Mouse (Mus musculus) lung, embryonic 14.5 days (tissue): ENCODE data around the gene Cd48. TPM values are rescaled to one million over a fixed set of nuclear protein-coding genes. Genes with fewer than 3 reads are reported as not detected.

Experiments
- ATAC-seq: fragments of 200-750 bp; cut with Nextera tagmentation; 2 replicates; pipeline ENCODE4 v1.8.0; 2017; ENCODE audit warnings: mild to moderate bottlenecking, moderate TSS enrichment, moderate library complexity; ENCODE audit not compliant: insufficient read depth
- DNase-seq: peaks from one replicate; pipeline ENCODE4 v3.0.0-alpha.2; 2015
- H3K27ac ChIP-seq: fragments of 300-500 bp; sonication (generic); 2 replicates; pipeline ENCODE4 v1.5.1; 2014; ENCODE audit warnings: low read depth, mild to moderate bottlenecking, moderate library complexity
- H3K27me3 ChIP-seq: fragments of 300-500 bp; sonication (generic); 2 replicates; pipeline ENCODE4 v1.6.1; 2014; ENCODE audit warnings: low read length, control low read depth; ENCODE audit not compliant: insufficient read depth
- H3K36me3 ChIP-seq: fragments of 300-500 bp; sonication (generic); 2 replicates; pipeline ENCODE4 v1.6.1; 2014; ENCODE audit warnings: control low read depth; ENCODE audit not compliant: insufficient read depth
- H3K4me1 ChIP-seq: fragments of 300-500 bp; sonication (generic); 2 replicates; pipeline ENCODE4 v1.6.1; 2014; ENCODE audit warnings: antibody characterized with exemption, control low read depth; ENCODE audit not compliant: insufficient read depth
- H3K4me2 ChIP-seq: fragments of 300-500 bp; sonication (generic); 2 replicates; pipeline ENCODE4 v1.6.1; 2014; ENCODE audit warnings: mild to moderate bottlenecking
- H3K4me3 ChIP-seq: fragments of 300-500 bp; sonication (generic); 2 replicates; pipeline ENCODE4 v1.5.1; 2014; ENCODE audit warnings: low read depth, low read length
- H3K9ac ChIP-seq: fragments of 300-500 bp; sonication (generic); 2 replicates; pipeline ENCODE4 v1.6.1; 2014
- H3K9me3 ChIP-seq: fragments of 300-500 bp; sonication (generic); 2 replicates; pipeline ENCODE4 v1.6.1; 2016; ENCODE audit warnings: low read depth, low read length, control low read depth
- CTCF ChIP-seq: IDR thresholded peaks from 2 replicates; pipeline ENCODE4 v1.5.1; 2016; ENCODE audit warnings: antibody characterized with exemption, low read depth
- WGBS: fragments of 180-500 bp; shearing (Covaris S2); extraction: QIAGEN DNeasy Blood & Tissue Kit; methylation state at CpG from one replicate; pipeline ENCODE4 v1.1.7; 2014; 5-methylcytosine and 5-hydroxymethylcytosine counted together
- polyA plus RNA-seq: library from polyadenylated mRNA; unstranded; fragments of >200 nt; fragmentation: Nextera tagmentation; extraction: Ambion mirVana; gene quantifications from 2 replicates; pipeline ENCODE4 v1.2.1, GENCODE M21; 2014

The Cd48 gene
- polyA plus RNA-seq, 1 experiment from 2014 or later, result 3.6 TPM

GRCm38 (mm10) chr1:171647716-171648115 lies 34.1 kb upstream of the Cd48 start:
- ATAC-seq, result no peak
- H3K9me3 ChIP-seq, result no peaks in the 10 kb centered on the region
- no peak overlapping the region for H3K9ac ChIP-seq
- H3K27me3 ChIP-seq, result no peaks in the 10 kb centered on the region
- no peak for TF ChIP-seq CTCF
- H3K4me2 ChIP-seq, result no peak overlapping the region
- no peak overlapping the region for H3K4me3 ChIP-seq
- H3K4me1 ChIP-seq, result no peaks in the 10 kb centered on the region
- no peak for DNase-seq
- H3K36me3 ChIP-seq, result no peaks in the 10 kb centered on the region
- no peak overlapping the region for H3K27ac ChIP-seq
- WGBS, result 79% methylated on average over 5 of the region's 5 CpGs

GRCm38 (mm10) chr1:171648840-171649239 lies 33.0 kb upstream of the Cd48 start:
- no peak for TF ChIP-seq CTCF
- ATAC-seq (no peak), DNase-seq (no peak)
- Histone ChIP-seq H3K36me3 (no peaks in the 10 kb centered on the region), H3K9me3 (no peaks in the 10 kb centered on the region), H3K27ac (no peak overlapping the region), H3K4me3 (no peak overlapping the region), H3K4me2 (no peak overlapping the region), H3K27me3 (no peaks in the 10 kb centered on the region), H3K9ac (no peak overlapping the region), H3K4me1 (no peaks in the 10 kb centered on the region)
- 72% methylated on average over 8 of the region's 8 CpGs for WGBS

- 84% methylated on average over 5 of the region's 5 CpGs for WGBS
- H3K9ac ChIP-seq, result no peak within 1 kb of the TSS
- TF ChIP-seq CTCF, result no peak
- DNase-seq, result no peak
- H3K9me3 ChIP-seq, result no peaks in the 10 kb centered on the region
- H3K36me3 ChIP-seq, result no peaks in the 10 kb centered on the region
- no peak within 1 kb of the TSS for H3K4me3 ChIP-seq
- no peak for ATAC-seq
- no peak within 1 kb of the TSS for H3K27ac ChIP-seq
- H3K27me3 ChIP-seq, result no peaks in the 10 kb centered on the region
- H3K4me2 ChIP-seq, result no peak within 1 kb of the TSS
- H3K4me1 ChIP-seq, result no peaks in the 10 kb centered on the region
These were observed 29.1 kb upstream of the Cd48 start, which contains the start of gene Slamf7 for GRCm38 (mm10) chr1:171652734-171653133. TSS of gene Slamf7 (minus strand) at chr1:171653035.

GRCm38 (mm10) chr1:171658561-171658991 lies 23.2 kb upstream of the Cd48 start:
- ATAC-seq (no peak), DNase-seq (no peak)
- no peaks in the 10 kb centered on the region for H3K9me3 ChIP-seq
- H3K4me1 ChIP-seq, result no peaks in the 10 kb centered on the region
- no peak for TF ChIP-seq CTCF
- no peak overlapping the region for H3K27ac ChIP-seq
- H3K36me3 ChIP-seq, result no peaks in the 10 kb centered on the region
- H3K9ac ChIP-seq, result no peak overlapping the region
- no peaks in the 10 kb centered on the region for H3K27me3 ChIP-seq
- H3K4me2 ChIP-seq, result no peak overlapping the region
- WGBS, result 39% methylated on average over 5 of the region's 5 CpGs
- H3K4me3 ChIP-seq, result no peak overlapping the region

DNA sequence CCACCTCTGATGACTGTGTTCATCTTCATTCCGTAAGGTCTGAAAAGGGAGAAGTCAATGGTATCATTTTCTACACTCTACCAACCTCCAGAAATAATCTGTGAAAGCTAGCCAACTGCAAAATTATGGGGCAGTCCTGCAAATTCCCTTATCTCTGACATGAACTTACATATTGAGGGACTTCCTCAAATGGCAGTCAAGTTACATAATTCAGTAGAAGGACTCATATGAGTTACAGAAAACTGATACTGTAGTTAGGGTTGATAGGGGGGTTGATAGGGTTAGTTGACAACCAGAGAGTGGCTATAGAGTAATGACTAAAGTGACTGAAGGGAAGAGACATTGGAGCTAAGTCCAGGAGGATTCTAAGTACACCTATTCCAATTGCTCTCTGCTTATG lies 21.4 kb upstream of the Cd48 start:
- no peaks in the 10 kb centered on the region for H3K4me1 ChIP-seq
- H3K27ac ChIP-seq, result no peak overlapping the region
- H3K4me2 ChIP-seq, result no peak overlapping the region
- no peak overlapping the region for H3K4me3 ChIP-seq
- ATAC-seq, result no peak
- no peaks in the 10 kb centered on the region for H3K36me3 ChIP-seq
- no peaks in the 10 kb centered on the region for H3K27me3 ChIP-seq
- H3K9ac ChIP-seq, result no peak overlapping the region
- WGBS, result 82% methylated on average over 1 of the region's 1 CpGs
- DNase-seq, result no peak
- no peak for TF ChIP-seq CTCF
- no peaks in the 10 kb centered on the region for H3K9me3 ChIP-seq

DNA sequence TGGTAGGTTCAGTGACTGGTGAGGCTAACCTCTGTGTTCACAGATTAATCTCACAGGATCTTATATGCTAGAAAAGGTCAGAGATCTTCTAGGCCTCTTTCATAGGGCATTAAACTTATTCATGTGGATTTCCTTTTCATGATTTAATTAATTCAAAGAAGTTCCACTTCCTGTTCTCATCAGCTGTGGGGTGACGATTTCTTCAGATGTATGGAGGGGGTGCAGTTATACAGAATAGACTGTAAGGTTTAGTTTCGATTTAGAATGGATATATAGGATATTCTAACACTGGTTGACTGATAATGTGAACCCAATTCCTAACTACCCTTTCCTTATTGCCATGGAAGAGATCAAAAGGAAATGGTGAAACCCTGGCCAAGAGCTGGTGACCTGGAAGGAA lies 20.3 kb upstream of the Cd48 start:
- Histone ChIP-seq H3K4me2 (no peak overlapping the region), H3K9me3 (no peaks in the 10 kb centered on the region), H3K27ac (no peak overlapping the region), H3K4me1 (no peaks in the 10 kb centered on the region), H3K9ac (no peak overlapping the region), H3K27me3 (no peaks in the 10 kb centered on the region), H3K4me3 (no peak overlapping the region), H3K36me3 (no peaks in the 10 kb centered on the region)
- no peak for DNase-seq
- 77% methylated on average over 2 of the region's 2 CpGs for WGBS
- ATAC-seq, result no peak
- TF ChIP-seq CTCF, result no peak

- Histone ChIP-seq H3K4me3 (no peak overlapping the region), H3K9ac (no peak overlapping the region), H3K9me3 (no peaks in the 10 kb centered on the region), H3K27ac (no peak overlapping the region), H3K4me2 (no peak overlapping the region), H3K27me3 (no peaks in the 10 kb centered on the region), H3K36me3 (no peaks in the 10 kb centered on the region), H3K4me1 (no peaks in the 10 kb centered on the region)
- TF ChIP-seq CTCF, result no peak
- DNase-seq, result no peak
- ATAC-seq, result no peak
- WGBS, result 88% methylated on average over 2 of the region's 2 CpGs
These were observed 18.1 kb upstream of the Cd48 start for GRCm38 (mm10) chr1:171663757-171664156.

GRCm38 (mm10) chr1:171666350-171666749 lies 15.5 kb upstream of the Cd48 start:
- no peak overlapping the region for H3K4me2 ChIP-seq
- no peak overlapping the region for H3K4me3 ChIP-seq
- no peak overlapping the region for H3K27ac ChIP-seq
- no peak for DNase-seq
- ATAC-seq, result no peak
- H3K36me3 ChIP-seq, result no peaks in the 10 kb centered on the region
- TF ChIP-seq CTCF, result no peak
- WGBS, result 80% methylated on average over 6 of the region's 6 CpGs
- no peaks in the 10 kb centered on the region for H3K9me3 ChIP-seq
- no peaks in the 10 kb centered on the region for H3K4me1 ChIP-seq
- no peak overlapping the region for H3K9ac ChIP-seq
- no peaks in the 10 kb centered on the region for H3K27me3 ChIP-seq
